Mouse (Mus musculus) T-helper 17 cell (primary cell): ENCODE data around the gene Hist2h2ac.

ENCODE experiments used
- in situ Hi-C, 2 experiments: fragments of 300-600 bp; cut with MboI, MseI; formaldehyde crosslinking; loops; 1 replicate in 1 of 2; 2 replicates in 1 of 2; pipeline ENCODE4 v1.15.1; 2025; ENCODE audit warnings: high pct_unique_total_duplicates in 2 of 2

The Hist2h2ac gene

DNA sequence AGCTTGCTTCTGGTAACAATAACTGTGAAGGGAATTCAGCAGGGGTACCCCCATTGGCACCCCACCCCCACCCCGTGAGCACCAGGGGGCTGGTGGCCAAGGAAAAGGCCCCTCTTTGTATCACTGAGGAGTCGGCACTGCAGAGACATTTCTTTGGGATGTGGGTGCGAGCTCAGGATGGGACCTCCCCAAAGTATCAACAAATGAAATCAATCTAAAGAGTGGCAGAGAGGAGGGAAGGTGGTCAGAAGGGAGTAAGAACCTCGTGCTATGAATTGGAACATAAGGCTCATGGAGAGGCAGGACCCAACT, 28.3 kb upstream of the Hist2h2ac start:
- in situ Hi-C loops: loop anchor here in 1 of 2 experiments (25.0 kb wide), 1 partner anchor 1137 kb away; the partner anchor contains the start of genes Pip5k1a, Tmod4 and Vps72

- in situ Hi-C loops: loop anchor here in 1 of 2 experiments (25.0 kb wide), 1 partner anchor 1136 kb away; the partner anchor contains the start of genes Pip5k1a, Tmod4 and Vps72
These were observed 27.7 kb upstream of the Hist2h2ac start for GRCm38 (mm10) chr3:96248141-96249033.

DNA sequence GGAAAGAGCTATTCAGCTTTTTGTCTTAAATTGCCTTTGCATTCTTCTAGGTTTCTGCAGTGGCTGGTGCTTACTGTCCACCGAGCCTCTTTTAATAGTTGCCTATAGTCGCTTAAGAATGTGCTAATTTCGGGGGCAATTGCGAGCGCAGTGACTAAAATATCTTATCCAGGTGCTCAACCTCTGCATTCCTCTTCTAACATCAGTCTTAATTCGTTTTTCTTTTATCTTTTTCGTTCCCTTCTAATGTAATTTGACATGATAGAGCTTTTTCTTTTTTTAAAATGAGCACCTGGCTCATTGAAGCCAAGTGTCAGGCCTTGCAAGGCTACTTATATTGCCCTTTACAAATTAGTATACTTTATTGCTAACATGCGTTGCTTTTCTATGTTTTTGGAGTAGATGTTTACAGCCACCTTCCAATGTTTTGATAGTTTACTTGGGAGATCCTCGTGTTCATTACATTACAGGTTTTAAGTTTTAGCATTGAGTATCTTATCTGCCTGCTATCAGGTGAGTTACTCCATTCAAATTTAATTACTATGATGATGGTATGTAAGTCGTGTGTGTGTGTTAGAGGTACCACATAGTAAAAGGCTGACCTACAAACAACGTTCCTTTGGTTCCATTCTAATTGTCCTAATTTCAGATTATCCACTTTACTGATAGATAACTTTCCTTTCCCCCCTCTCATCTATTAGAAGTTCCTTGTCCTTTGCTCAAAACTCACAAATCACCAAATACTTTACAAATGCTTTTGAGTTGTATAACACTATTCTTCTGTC, 26.9 kb upstream of the Hist2h2ac start:
- in situ Hi-C loops: loop anchor here in 1 of 2 experiments (25.0 kb wide), 1 partner anchor 1135 kb away; the partner anchor contains the start of genes Pip5k1a, Tmod4 and Vps72

GRCm38 (mm10) chr3:96246427-96246856, 25.8 kb upstream of the Hist2h2ac start, which contains the start of gene Hist2h3c1:
Gene Hist2h3c1, plus strand, starts transcription at chr3:96246685.
- in situ Hi-C loops: loop anchor here in 1 of 2 experiments (25.0 kb wide), 1 partner anchor 1134 kb away; the partner anchor contains the start of genes Pip5k1a, Tmod4 and Vps72

DNA sequence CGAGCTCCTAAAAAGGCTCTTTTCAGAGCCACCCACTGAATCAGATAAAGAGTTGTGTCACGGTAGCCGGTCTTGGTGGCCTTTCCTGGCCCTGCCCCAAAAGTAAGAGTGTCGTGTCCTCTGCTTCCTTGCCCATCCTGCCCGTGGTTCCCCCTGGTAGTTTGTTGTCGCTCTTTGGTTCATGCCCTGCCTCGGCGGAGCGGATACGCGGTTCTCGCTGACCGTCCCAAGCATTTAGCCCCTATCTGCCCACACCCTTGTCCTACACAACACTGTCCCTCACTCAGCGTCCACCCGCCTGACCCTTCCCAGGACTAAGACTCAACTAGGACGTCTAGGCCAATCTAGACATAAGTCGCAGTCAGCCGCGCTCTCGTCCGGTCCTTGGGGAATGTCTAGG, 25.3 kb upstream of the Hist2h2ac start:
- in situ Hi-C loops: loop anchor here in 1 of 2 experiments (25.0 kb wide), 1 partner anchor 1134 kb away; the partner anchor contains the start of genes Pip5k1a, Tmod4 and Vps72

- in situ Hi-C loops: loop anchor here in 1 of 2 experiments (25.0 kb wide), 1 partner anchor 1133 kb away; the partner anchor contains the start of genes Pip5k1a, Tmod4 and Vps72
These were observed 24.6 kb upstream of the Hist2h2ac start, which contains the start of gene Hist2h2aa1 for GRCm38 (mm10) chr3:96245003-96245886. Gene Hist2h2aa1, plus strand, starts transcription at chr3:96245497.

GRCm38 (mm10) chr3:96243921-96244572, 23.4 kb upstream of the Hist2h2ac start:
- in situ Hi-C loops: loop anchor here in 1 of 2 experiments (25.0 kb wide), 1 partner anchor 1132 kb away; the partner anchor contains the start of genes Pip5k1a, Tmod4 and Vps72

DNA sequence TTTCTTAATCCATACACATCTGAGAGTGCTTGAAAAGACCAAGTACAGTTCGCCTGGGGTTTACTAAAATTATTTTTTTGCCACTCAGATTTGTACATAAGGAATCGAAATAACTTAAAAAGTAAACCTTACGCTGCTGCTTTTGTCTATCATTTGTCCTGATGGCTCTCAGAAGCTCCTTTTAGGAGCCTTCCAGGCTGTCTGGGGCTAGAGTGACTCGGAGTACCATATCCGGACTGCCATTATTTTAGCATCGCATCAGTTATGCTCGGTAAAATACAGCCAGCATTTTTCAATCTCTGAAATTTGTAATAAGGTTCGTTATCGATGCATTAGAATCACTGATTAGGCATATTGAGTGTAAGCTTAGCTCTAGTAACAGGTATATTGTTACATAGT, 20.1 kb upstream of the Hist2h2ac start:
- in situ Hi-C loops: loop anchor here in 1 of 2 experiments (25.0 kb wide), 1 partner anchor 1128 kb away; the partner anchor contains the start of genes Pip5k1a, Tmod4 and Vps72

- in situ Hi-C loops: loop anchor here (10.0 to 25.0 kb wide), 2 partner anchors 585 to 1128 kb away; partner anchors contain the start of genes Mcl1 (in 1 of the 2), Pip5k1a (in 1 of the 2), Tmod4 (in 1 of the 2) and Vps72 (in 1 of the 2)
These were observed 19.5 kb upstream of the Hist2h2ac start, which contains the start of gene Hist2h2aa2 for GRCm38 (mm10) chr3:96239949-96240798. Gene Hist2h2aa2, minus strand, starts transcription at chr3:96240276.

GRCm38 (mm10) chr3:96238954-96239793, 18.5 kb upstream of the Hist2h2ac start, which contains the start of gene Hist2h3c2:
Gene Hist2h3c2, minus strand, starts transcription at chr3:96239127.
- in situ Hi-C loops: loop anchor here (10.0 to 25.0 kb wide), 2 partner anchors 584 to 1127 kb away; partner anchors contain the start of genes Mcl1 (in 1 of the 2), Pip5k1a (in 1 of the 2), Tmod4 (in 1 of the 2) and Vps72 (in 1 of the 2)

GRCm38 (mm10) chr3:96237904-96238511, 17.3 kb upstream of the Hist2h2ac start:
- in situ Hi-C loops: loop anchor here (10.0 to 25.0 kb wide), 2 partner anchors 583 to 1126 kb away; partner anchors contain the start of genes Mcl1 (in 1 of the 2), Pip5k1a (in 1 of the 2), Tmod4 (in 1 of the 2) and Vps72 (in 1 of the 2)

GRCm38 (mm10) chr3:96237335-96237903, 16.7 kb upstream of the Hist2h2ac start:
- in situ Hi-C loops: loop anchor here (10.0 to 25.0 kb wide), 2 partner anchors 583 to 1125 kb away; partner anchors contain the start of genes Mcl1 (in 1 of the 2), Pip5k1a (in 1 of the 2), Tmod4 (in 1 of the 2) and Vps72 (in 1 of the 2)

GRCm38 (mm10) chr3:96236834-96237334, 16.2 kb upstream of the Hist2h2ac start:
- in situ Hi-C loops: loop anchor here (10.0 to 25.0 kb wide), 2 partner anchors 582 to 1125 kb away; partner anchors contain the start of genes Mcl1 (in 1 of the 2), Pip5k1a (in 1 of the 2), Tmod4 (in 1 of the 2) and Vps72 (in 1 of the 2)

- in situ Hi-C loops: loop anchor here (10.0 to 25.0 kb wide), 2 partner anchors 581 to 1124 kb away; partner anchors contain the start of genes Mcl1 (in 1 of the 2), Pip5k1a (in 1 of the 2), Tmod4 (in 1 of the 2) and Vps72 (in 1 of the 2)
These were observed 15.2 kb upstream of the Hist2h2ac start for GRCm38 (mm10) chr3:96235836-96236235.

DNA sequence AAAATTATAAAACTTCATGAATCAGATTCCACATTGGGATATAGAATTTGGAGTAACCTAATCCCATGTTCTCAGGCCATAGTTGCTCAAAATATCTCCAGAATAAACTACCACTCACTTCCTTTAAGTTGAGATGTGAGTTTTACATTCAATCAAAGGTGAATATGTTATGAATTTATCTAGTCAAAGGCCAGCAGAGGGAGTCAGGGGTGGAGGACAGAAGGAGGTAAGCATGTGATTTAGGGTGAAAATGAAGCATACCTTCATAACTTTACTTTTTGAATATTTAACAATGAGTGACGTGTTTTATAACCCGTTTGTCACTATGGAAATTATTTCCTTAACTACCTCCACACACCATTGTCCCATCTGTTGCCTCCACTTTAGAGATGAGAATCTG, 14.2 kb upstream of the Hist2h2ac start:
- in situ Hi-C loops: loop anchor here (10.0 to 25.0 kb wide), 2 partner anchors 580 to 1123 kb away; partner anchors contain the start of genes Mcl1 (in 1 of the 2), Pip5k1a (in 1 of the 2), Tmod4 (in 1 of the 2) and Vps72 (in 1 of the 2)
